Mouse (Mus musculus): Measurements from ENCODE around the gene Gja8. TPM values are rescaled to one million over a fixed set of nuclear protein-coding genes. Genes with fewer than 3 reads are reported as not detected.

Gja8 gene
- polyA plus RNA-seq, 1 experiment from 2014 or later: 2.4 TPM

GRCm38 (mm10) chr3:96924631-96925030, 1.2 kb downstream of the Gja8 start:
- no peak overlapping the region for H3K4me3 ChIP-seq
- H3K36me3 ChIP-seq: no peaks in the 10 kb centered on the region
- no peak for ATAC-seq (ENCODE audit: insufficient number of reproducible peaks, insufficient read depth, low FRiP score, low TSS enrichment)
- WGBS: 87% methylated on average over 4 of the region's 4 CpGs
- H3K4me1 ChIP-seq: 0 out of 2 replicates have a peak, but pooled peaks cover 5% of the 10 kb centered on the region
- H3K27me3 ChIP-seq: no peaks in the 10 kb centered on the region; the same call in 1 of the 2 replicates
- no peak overlapping the region for H3K9ac ChIP-seq
- H3K4me2 ChIP-seq (replicated peaks): no peak overlapping the region
- no peak overlapping the region for H3K27ac ChIP-seq
- H3K9me3 ChIP-seq: no peaks in the 10 kb centered on the region

- Histone ChIP-seq H3K4me3 (no peak overlapping the region), H3K27me3 (no peaks in the 10 kb centered on the region; the same call in 1 of the 2 replicates), H3K36me3 (no peaks in the 10 kb centered on the region), H3K9me3 (no peaks in the 10 kb centered on the region), H3K9ac (no peak overlapping the region), H3K27ac (no peak overlapping the region), H3K4me2 (replicated peaks) (no peak overlapping the region), H3K4me1 (0 out of 2 replicates have a peak, but pooled peaks cover 5% of the 10 kb centered on the region)
- WGBS: 48% methylated on average over 7 of the region's 7 CpGs
- ATAC-seq (ENCODE audit: insufficient number of reproducible peaks, insufficient read depth, low FRiP score, low TSS enrichment): no peak
Measured at GRCm38 (mm10) chr3:96920991-96921390, 4.8 kb downstream of the Gja8 start.

GRCm38 (mm10) chr3:96905592-96905991, 20.2 kb downstream of the Gja8 start:
- Histone ChIP-seq H3K9ac (peak overlapping the region; percentile 90), H3K36me3 (no peaks in the 10 kb centered on the region), H3K4me1 (peaks cover 9% of the 10 kb centered on the region), H3K27me3 (peaks cover 10% of the 10 kb centered on the region), H3K4me3 (peak overlapping the region; percentile 98), H3K9me3 (no peaks in the 10 kb centered on the region), H3K27ac (no peak overlapping the region), H3K4me2 (replicated peaks) (peak overlapping the region; percentile 81)
- 51% methylated on average over 9 of the region's 9 CpGs for WGBS
- no peak for ATAC-seq (ENCODE audit: insufficient number of reproducible peaks, insufficient read depth, low FRiP score, low TSS enrichment)

GRCm38 (mm10) chr3:96904851-96905541, 20.8 kb downstream of the Gja8 start, which contains the start of gene Gpr89:
Gpr89 (minus strand) TSS chr3:96905346.
- H3K9ac ChIP-seq: peak within 1 kb of the TSS; percentile 90
- peak; percentile 87 for ATAC-seq (ENCODE audit: insufficient number of reproducible peaks, insufficient read depth, low FRiP score, low TSS enrichment)
- H3K4me3 ChIP-seq: peak within 1 kb of the TSS; percentile 98
- H3K27ac ChIP-seq: no peak within 1 kb of the TSS
- peaks cover 9% of the 10 kb centered on the region for H3K4me1 ChIP-seq
- peaks cover 10% of the 10 kb centered on the region for H3K27me3 ChIP-seq
- under 1% methylated on average over 40 of the region's 40 CpGs for WGBS
- H3K36me3 ChIP-seq: no peaks in the 10 kb centered on the region
- no peaks in the 10 kb centered on the region for H3K9me3 ChIP-seq
- peak within 1 kb of the TSS; percentile 81 for H3K4me2 ChIP-seq (replicated peaks)

GRCm38 (mm10) chr3:96904393-96904792, 21.4 kb downstream of the Gja8 start, which contains the start of gene Gja5:
Gja5 (plus strand) TSS chr3:96904693.
- Histone ChIP-seq H3K9ac (peak within 1 kb of the TSS; percentile 90), H3K4me1 (peaks cover 9% of the 10 kb centered on the region), H3K36me3 (no peaks in the 10 kb centered on the region), H3K27ac (no peak within 1 kb of the TSS), H3K4me2 (replicated peaks) (peak within 1 kb of the TSS; percentile 81), H3K27me3 (peaks cover 10% of the 10 kb centered on the region), H3K9me3 (no peaks in the 10 kb centered on the region), H3K4me3 (peak within 1 kb of the TSS; percentile 98)
- 15% methylated on average over 14 of the region's 14 CpGs for WGBS
- no peak for ATAC-seq (ENCODE audit: insufficient number of reproducible peaks, insufficient read depth, low FRiP score, low TSS enrichment)

- peaks cover 1% of the 10 kb centered on the region; the same call in 1 of the 2 replicates for H3K36me3 ChIP-seq
- H3K4me1 ChIP-seq: peaks cover 9% of the 10 kb centered on the region
- no peak overlapping the region for H3K4me3 ChIP-seq
- no peak overlapping the region for H3K9ac ChIP-seq
- H3K4me2 ChIP-seq (replicated peaks): no peak overlapping the region
- peaks cover 8% of the 10 kb centered on the region for H3K27me3 ChIP-seq
- no peak for ATAC-seq (ENCODE audit: insufficient number of reproducible peaks, insufficient read depth, low FRiP score, low TSS enrichment)
- no peak overlapping the region for H3K27ac ChIP-seq
- 86% methylated on average over 4 of the region's 4 CpGs for WGBS
- no peaks in the 10 kb centered on the region for H3K9me3 ChIP-seq
Measured at GRCm38 (mm10) chr3:96902336-96902999, 23.4 kb downstream of the Gja8 start.

GRCm38 (mm10) chr3:96883690-96884089, 42.1 kb downstream of the Gja8 start:
- WGBS: 94% methylated on average over 7 of the region's 7 CpGs
- Histone ChIP-seq H3K36me3 (peaks cover 54% of the 10 kb centered on the region), H3K4me2 (replicated peaks) (no peak overlapping the region), H3K4me3 (no peak overlapping the region), H3K27me3 (no peaks in the 10 kb centered on the region), H3K9me3 (no peaks in the 10 kb centered on the region), H3K4me1 (peaks cover 6% of the 10 kb centered on the region; the same call in 1 of the 2 replicates), H3K27ac (no peak overlapping the region), H3K9ac (no peak overlapping the region)
- ATAC-seq (ENCODE audit: insufficient number of reproducible peaks, insufficient read depth, low FRiP score, low TSS enrichment): no peak

GRCm38 (mm10) chr3:96882061-96882849, 43.6 kb downstream of the Gja8 start:
- 94% methylated on average over 14 of the region's 14 CpGs for WGBS
- H3K27me3 ChIP-seq: no peaks in the 10 kb centered on the region
- H3K4me3 ChIP-seq: no peak overlapping the region
- ATAC-seq (ENCODE audit: insufficient number of reproducible peaks, insufficient read depth, low FRiP score, low TSS enrichment): no peak
- H3K9me3 ChIP-seq: no peaks in the 10 kb centered on the region
- H3K4me2 ChIP-seq (replicated peaks): no peak overlapping the region
- H3K9ac ChIP-seq: no peak overlapping the region
- H3K27ac ChIP-seq: no peak overlapping the region
- peaks cover 56% of the 10 kb centered on the region for H3K36me3 ChIP-seq
- peaks cover under 1% of the 10 kb centered on the region; the same call in 1 of the 2 replicates for H3K4me1 ChIP-seq

GRCm38 (mm10) chr3:96881557-96881956, 44.3 kb downstream of the Gja8 start:
- Histone ChIP-seq H3K36me3 (peaks cover 51% of the 10 kb centered on the region), H3K27me3 (no peaks in the 10 kb centered on the region), H3K9me3 (no peaks in the 10 kb centered on the region), H3K4me1 (no peaks in the 10 kb centered on the region), H3K4me2 (replicated peaks) (no peak overlapping the region), H3K9ac (no peak overlapping the region), H3K4me3 (no peak overlapping the region), H3K27ac (no peak overlapping the region)
- 81% methylated on average over 6 of the region's 6 CpGs for WGBS
- no peak for ATAC-seq (ENCODE audit: insufficient number of reproducible peaks, insufficient read depth, low FRiP score, low TSS enrichment)

- H3K4me3 ChIP-seq: no peak overlapping the region
Measured at GRCm38 (mm10) chr3:96880385-96880784, 45.4 kb downstream of the Gja8 start.

GRCm38 (mm10) chr3:96879536-96879935, 46.3 kb downstream of the Gja8 start:
- no peak overlapping the region for H3K4me3 ChIP-seq
- 83% methylated on average over 9 of the region's 9 CpGs for WGBS
- H3K9ac ChIP-seq: no peak overlapping the region
- no peak overlapping the region for H3K4me2 ChIP-seq (replicated peaks)
- H3K4me1 ChIP-seq: no peaks in the 10 kb centered on the region
- H3K36me3 ChIP-seq: peaks cover 62% of the 10 kb centered on the region
- H3K27ac ChIP-seq: no peak overlapping the region
- no peaks in the 10 kb centered on the region for H3K27me3 ChIP-seq
- ATAC-seq (ENCODE audit: insufficient number of reproducible peaks, insufficient read depth, low FRiP score, low TSS enrichment): no peak
- no peaks in the 10 kb centered on the region for H3K9me3 ChIP-seq

More at GRCm38 (mm10) chr3:96880385-96880784, 45.4 kb downstream of the Gja8 start:
- Histone ChIP-seq H3K36me3 (peaks cover 54% of the 10 kb centered on the region), H3K4me1 (no peaks in the 10 kb centered on the region), H3K27me3 (no peaks in the 10 kb centered on the region), H3K4me2 (replicated peaks) (no peak overlapping the region), H3K9ac (no peak overlapping the region), H3K27ac (no peak overlapping the region), H3K9me3 (no peaks in the 10 kb centered on the region)
- ATAC-seq (ENCODE audit: insufficient number of reproducible peaks, insufficient read depth, low FRiP score, low TSS enrichment): no peak
- WGBS: 87% methylated on average over 4 of the region's 4 CpGs

All from embryonic facial prominence, embryonic 12.5 days (tissue).